Mouse (Mus musculus) thymus, adult 18-20 months (tissue): ENCODE measurements around the gene Slc35d1.

Source experiments
- DNase-seq, 2 experiments: peaks; one replicate each; pipeline ENCODE4 v3.0.0; 2022; ENCODE audit warnings: mixed read lengths in 2 of 2

The Slc35d1 gene

DNA sequence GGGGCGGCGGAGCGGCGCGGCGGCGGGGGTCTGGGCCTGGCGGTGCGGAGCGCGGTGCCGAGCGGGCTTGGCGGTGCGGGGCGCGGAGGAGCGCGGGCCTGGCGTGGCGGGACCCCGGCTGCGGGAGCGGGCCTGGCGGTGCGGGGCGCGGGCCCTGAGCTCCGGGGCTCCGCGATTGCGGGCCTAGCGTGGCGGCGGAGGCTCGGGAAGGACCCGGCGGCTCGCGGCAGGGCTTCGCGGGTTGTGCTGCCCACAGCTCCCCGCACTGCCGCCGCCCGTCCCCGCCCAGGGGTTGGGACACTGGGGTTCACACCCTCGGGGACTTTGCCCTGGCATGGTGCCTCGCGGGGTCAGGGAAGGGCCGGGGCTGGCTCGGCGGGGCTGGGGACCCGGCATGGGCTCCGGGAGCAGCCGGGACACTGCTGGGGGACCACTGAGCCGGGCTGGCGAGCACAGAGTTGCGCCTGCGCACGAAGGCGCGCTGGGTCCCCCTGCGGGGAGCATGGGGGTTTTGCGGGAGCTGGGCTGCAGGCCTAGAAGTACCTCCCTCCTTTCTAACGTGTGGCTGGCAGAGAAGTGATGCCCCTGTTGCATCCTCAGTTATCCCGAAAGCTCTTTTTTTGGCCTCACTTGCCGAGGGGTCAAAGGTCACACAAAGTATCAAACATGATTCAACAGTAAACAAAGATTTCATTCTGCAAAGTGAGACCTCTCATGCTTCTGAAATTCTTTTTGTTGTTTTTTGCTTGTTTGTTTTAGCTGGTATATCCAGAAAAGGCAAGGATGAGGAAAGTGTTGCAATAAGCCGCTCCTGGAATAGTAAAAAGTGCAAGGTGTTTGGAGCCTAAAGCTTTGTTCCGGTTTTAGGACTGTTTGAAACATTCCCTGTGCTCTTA is at the start of gene Slc35d1:
Slc35d1 (minus strand) TSS at position 240 of the 896 bp plus-strand sequence.
- DNase-seq: peak; percentile 77 to 80

DNA sequence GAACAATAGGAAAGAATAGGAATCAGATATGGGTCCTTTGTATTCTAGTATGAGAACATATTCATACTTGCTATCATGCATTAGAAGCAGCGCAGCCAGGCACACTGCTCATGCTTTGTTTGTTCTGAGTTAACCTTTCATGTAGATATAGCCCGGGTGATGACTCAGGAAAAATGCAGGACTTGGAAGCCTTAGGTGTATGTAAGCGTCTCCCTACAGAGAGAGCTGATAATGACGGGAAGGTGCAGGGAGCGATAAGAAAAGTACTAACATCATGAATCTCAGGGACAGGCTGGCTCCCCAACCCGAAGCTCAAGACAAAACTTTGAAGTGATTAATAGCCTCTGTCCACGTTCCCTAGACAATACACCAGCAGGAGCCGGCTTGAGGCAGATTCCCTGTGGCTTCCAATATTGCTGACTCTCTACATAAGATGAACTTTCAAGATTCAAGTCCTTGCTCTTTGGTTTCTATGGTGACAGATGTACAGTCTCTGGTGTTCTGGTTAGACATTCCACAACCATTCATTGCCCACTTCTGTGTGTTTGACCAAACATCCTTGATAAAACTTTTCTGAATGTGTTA is 48.9 kb upstream of the Slc35d1 start:
- DNase-seq: no peak

DNA sequence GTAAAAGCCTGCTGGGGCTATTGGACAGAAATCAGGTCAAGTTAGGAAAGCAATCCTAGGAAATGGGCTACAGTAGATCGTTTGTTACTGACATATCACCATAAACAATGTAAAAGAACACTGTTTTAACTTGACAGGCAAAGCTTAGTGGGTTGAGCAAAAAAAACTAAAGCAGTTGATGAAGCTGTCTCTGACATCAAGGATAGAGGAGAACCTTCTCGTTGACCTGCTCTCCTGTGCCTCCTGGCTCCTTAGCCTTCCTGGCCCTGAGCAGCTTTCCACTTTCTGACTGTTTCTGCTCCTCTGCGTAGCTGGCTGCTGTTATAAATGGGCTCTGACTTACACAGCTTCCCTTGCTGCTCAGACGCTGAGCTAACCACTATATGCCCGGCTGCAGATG is 48.4 kb upstream of the Slc35d1 start:
- DNase-seq: no peak

DNA sequence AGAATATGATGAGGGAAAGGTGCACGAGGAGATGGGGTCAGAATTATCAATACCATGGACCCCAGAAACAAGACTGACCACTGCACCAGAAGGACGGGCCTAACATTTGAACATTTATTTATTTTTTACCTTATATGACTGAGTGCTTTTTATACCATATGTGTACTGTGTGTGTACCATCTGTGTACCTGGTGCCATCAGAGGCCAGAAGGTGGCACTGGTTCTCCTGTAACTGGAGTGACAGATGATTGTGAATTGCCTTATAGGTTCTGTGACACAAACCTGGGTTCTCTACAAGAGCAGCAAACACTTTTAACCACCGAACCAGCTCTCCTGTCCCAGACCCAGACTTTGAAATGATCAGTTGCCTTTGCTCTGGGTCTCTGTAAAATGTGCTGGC is 43.9 kb upstream of the Slc35d1 start:
- no peak for DNase-seq

GRCm38 (mm10) chr4:103253846-103254245 is 38.9 kb upstream of the Slc35d1 start:
- no peak for DNase-seq

DNA sequence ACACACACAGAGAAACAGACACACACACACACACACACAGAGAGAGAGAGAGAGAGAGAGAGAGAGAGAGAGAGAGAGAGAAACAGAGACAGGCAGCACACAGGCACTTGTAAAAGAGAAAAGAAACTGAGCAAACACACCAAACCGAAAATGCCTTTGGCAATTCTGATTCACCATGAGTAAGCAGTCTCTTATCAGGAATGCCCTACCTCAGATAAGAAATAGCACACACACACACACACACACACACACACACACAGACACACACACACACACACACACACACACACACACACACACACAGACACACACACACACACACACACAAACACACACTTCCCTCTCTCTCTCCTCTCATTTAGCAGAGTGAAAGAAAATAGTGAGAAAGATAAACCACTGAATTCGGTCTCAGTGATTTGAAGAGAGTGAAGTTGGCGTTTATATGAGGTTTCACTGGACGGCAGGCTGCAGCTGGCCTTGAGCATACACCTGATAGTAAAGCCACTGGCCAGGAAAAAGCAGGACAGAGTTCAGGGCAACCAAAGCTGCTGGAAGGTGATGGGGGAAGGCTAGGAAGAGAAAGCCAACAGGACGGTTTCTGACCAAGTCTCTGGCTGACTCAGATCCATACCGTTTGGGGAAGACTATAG is 34.6 kb upstream of the Slc35d1 start:
- DNase-seq: no peak

GRCm38 (mm10) chr4:103247813-103248212 is 32.8 kb upstream of the Slc35d1 start:
- DNase-seq: no peak

DNA sequence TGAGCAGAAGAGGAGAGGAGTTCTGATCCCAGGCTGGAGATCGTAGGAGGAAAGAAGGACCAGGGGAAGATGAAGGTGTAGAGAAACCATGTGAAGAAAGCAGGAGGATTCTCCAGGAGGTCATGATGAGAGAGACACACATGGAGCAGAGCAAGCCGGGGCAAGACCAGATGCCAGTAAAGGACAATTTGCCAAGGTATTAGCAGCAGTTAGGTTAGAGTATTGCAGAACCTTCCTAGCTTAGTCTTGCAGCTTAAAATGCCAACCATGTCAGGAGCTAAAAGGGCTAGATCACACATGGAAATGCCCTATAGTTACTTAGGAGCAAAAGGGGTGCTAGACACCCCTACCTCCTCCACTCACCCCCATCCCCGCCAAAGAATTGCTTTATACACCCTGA is 32.3 kb upstream of the Slc35d1 start:
- DNase-seq: no peak

DNA sequence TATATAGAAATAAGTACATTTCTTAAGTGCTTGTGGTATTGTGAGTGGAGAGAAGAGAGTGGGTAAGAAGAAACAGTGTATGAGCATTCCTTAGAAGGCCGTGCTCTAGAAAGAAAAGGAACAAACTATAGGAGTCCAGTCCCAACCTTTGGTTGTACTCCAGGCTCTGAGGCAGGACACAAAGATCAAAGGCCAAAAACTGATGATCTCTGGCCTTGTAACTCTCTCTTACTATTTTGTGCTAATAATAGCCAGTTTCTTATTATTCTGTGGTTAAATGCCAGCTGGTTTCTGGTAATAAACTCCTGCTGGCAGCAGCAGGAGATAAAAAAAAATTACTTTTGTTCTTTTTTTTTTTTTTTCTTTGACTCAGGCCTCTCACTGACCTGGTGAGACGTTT is 17.2 kb upstream of the Slc35d1 start:
- DNase-seq: no peak

- DNase-seq: no peak
These were observed 7.9 kb upstream of the Slc35d1 start for GRCm38 (mm10) chr4:103222854-103223253.

DNA sequence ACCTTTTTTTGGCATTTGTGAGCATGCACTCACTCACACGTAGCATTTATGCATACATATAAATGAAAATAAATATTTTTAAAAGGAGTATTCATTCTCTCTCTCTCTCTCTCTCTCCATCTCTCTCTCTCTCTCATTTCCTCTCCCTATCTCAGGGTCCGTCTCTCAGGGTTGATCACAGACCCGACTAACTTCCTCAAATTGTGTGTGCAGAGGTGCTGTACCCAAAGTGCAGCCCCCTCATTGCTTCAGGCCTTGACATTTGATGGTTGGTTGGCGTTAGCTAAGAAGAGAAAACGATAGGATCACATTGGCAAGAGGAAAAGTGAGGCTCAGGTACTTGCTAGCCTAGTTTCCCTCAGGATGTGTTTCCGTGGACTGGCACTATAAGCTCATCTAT is 6.8 kb upstream of the Slc35d1 start:
- no peak for DNase-seq

DNA sequence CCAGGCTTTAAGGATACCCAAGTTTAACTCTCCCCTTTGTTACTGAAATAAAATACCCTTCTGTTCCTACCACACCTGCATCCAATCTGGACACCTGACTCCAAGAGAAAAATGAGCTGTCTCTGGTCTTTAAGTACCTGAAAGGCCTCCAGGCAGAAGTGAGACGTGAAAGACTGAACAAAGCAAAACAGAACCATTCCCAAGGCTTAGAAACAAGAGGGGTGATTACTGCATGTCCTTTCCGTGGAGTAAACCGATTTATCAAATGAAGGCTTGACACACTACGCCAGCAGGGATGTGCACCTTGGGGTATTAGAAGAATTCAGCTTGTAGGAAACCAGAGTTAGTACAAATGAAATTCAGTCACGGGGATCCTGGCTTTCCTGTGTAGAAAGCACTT is 4.0 kb upstream of the Slc35d1 start:
- no peak for DNase-seq

DNA sequence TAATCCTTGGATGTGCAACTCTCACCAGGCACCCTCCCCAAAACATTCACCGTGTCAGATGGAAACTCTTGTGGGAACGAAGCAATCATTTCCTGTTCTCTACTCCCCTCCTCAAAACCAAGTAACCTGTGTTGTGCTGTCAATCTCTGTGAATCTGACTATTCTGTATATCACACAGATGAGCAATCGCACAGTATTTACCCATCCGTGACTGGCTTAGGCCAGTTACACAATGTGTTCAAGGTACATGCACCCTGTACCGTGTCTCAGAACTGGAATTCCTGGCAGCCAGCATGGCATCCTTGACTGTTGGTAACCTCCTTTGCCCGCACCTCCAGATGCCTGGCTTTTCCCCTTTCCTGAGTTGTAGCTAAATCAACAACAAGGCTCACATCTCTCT is 1.1 kb upstream of the Slc35d1 start:
- no peak for DNase-seq

DNA sequence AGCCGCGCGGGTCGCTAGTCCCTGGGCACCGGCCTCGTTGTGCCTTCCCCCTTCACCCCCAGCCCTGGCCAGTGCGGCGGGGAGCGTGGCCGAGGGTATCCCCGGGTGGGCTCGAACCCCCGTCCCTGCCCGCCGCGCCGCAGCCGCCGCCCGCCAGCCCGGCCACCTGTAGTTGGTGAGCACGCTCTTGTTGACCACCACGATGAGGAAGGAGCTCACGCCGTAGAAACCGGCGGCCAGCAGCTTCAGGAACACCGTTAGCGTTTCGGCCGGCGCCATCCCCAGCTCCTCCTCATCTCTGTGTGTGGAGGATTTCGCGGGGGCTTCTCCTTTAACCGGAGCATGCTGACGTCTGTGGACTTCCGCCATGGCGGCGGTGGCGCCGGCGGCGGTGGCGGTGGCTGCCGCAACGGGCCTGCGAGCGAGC is 453 bp downstream of the Slc35d1 start:
- peak; percentile 61 to 76 for DNase-seq

DNA sequence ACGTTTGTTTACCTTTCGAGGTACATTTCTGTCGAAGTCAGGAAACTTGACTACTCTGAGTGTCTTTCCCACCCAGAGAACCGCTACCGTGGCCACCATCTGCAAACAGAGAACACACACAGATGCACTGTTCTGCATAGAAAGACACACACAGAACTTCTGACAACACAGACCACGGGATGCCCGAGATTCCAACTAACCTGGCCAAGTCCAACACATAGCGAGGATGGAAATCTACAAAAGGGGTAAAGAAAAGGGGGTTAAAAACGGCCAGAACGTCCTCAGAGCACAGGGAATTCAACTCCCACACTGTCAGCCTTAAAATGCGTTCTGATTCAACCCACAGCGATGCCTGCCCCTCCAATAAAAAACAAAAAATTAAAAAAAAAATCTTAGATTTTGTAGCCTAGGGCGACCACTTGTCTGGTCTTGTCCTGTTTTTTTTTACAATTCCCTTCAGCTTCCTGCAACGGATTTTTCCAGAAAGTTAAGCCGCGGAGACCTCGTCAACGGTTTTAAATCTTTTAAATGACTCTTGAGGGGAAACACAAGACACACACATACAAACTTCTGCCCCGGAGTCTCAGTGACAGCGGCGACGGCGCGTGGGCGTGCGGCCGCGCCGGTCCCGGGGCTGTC is 986 bp downstream of the Slc35d1 start:
- no peak for DNase-seq

- DNase-seq: no peak
These were observed 6.4 kb downstream of the Slc35d1 start for GRCm38 (mm10) chr4:103208553-103208952.

DNA sequence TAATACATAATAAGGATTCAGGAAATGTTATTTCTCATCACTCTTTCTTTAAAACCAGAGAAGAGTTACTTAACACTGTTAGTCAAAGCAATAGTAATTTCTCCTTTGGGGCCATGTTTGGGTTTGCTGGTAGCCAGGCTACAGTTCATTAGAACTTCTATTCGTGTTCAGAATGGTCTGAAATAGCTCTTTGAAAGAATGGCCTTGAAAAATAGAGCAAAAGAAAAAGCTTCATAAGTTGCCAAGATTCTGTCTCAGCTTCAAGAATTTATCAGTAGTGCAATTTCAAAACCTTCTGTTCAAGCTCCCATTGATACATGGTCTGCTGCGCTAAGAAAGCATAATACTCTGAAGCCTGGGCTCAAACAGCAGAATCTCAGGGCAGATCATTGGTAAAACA is 11.3 kb downstream of the Slc35d1 start:
- no peak for DNase-seq

- no peak for DNase-seq
These were observed 14.9 kb downstream of the Slc35d1 start for GRCm38 (mm10) chr4:103200046-103200445.

DNA sequence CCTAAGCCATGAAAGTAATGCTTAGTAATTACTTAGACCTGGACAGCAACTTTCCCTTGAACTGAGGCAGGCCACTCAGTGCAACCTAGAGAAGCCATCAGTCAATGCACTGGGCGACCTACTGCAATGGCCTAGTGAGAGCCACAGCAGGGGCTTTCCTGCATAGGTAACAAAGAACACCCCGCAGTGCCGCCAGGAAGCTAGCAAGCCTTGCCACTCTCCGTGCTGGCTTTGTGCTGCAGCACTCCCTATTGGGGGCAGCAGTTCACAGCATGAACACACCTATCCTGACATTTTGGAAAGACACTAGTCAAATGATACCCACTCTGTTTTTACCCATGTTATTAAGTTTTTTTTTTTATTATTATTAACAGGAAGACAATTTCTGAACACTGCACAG is 15.9 kb downstream of the Slc35d1 start:
- DNase-seq: no peak

GRCm38 (mm10) chr4:103197401-103197800 is 17.6 kb downstream of the Slc35d1 start:
- DNase-seq: no peak

GRCm38 (mm10) chr4:103192421-103192820 is 22.5 kb downstream of the Slc35d1 start:
- no peak for DNase-seq

DNA sequence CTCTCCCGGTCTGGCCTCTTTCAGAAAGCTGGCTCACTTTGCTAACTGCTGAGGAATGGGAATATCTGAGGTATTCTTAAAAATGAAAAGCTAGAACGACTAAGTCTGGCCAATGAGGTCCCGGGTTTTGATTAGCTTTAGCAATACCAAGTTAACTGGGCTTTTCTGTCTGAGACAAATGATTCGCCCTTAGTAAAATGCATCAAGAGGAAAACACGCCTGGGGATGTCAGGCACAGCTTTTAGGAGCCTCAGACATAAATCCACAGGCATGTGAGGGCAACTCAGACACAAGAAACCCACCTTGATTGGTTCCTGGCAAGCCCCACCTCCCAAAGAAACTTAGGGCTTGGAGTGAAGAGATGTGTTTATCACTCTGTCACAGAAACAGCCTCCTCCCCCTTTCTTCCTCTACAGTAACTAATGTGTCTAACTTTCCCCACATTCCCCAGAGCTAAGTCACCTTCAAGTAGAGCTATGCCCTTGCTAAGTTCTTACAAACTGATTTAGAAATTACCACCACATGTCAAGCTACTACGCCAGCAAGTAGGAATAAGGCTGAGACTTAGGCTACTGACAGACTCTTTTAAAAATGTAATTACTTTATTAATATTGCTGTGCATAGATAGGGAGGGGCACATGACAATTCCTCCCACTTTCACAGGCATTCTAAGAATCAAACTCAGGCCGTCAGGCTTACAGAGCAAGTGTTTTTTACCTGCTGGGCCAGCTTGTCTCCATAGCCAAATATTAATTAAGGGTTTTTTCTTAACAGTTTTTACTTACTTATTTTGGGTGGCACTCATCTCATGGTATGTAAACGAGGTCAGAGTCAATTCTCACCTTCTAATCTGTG is 26.0 kb downstream of the Slc35d1 start:
- no peak for DNase-seq
